Comparison of ENCODE assay signal across 23 mouse cellular contexts in the genomic region with DNA sequence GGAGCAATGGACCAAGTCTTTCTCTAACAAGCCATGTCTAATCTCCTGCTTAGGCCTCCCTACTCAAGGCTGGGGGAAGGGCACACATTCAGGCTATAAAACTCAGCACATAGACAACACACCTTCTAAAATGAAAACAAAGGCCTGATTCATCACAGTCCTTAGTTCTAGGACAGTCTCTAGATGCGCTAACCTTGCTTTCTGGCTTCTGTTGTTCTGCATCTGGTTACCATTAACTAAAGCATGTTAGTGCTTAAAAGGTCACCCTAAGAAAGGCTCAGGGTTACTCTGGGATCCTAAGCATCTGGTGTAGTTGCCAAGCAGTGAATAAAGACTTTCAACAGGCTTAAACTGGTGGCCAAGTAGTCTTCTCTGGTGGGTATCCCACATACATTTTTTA. TPM values are rescaled to one million over a fixed set of nuclear protein-coding genes. Genes with fewer than 3 reads are reported as not detected.
"Had no signal": no experiment of that assay in that cellular context is flagged by ENCODE, and none has a peak within 500 bp of the region (broad histone marks: within the 10 kb centered on the region; RNA-seq: fewer than 3 reads in every experiment).

No protein-coding gene starts in this region.

- H3K36me3 ChIP-seq: kidney, embryonic 15.5 days; liver, embryonic 15.5 days; lung, embryonic 15.5 days; midbrain, embryonic 10.5 days; midbrain, embryonic 13.5 days; neural tube, embryonic 13.5 days had no signal

- DNase-seq: kidney, postnatal 10 days; kidney, postnatal 36 days; layer of hippocampus, postnatal 36 days; lung, postnatal 10 days; lung, postnatal 36 days; thymus, adult 18-20 months; thymus, postnatal 14 days; thymus, postnatal 4 days had no signal

- H3K4me2 ChIP-seq: kidney, embryonic 15.5 days; liver, embryonic 15.5 days; lung, embryonic 15.5 days; midbrain, embryonic 13.5 days; neural tube, embryonic 13.5 days had no signal

- H3K9me3 ChIP-seq: kidney, embryonic 15.5 days; liver, embryonic 15.5 days; lung, embryonic 15.5 days; midbrain, embryonic 10.5 days; neural tube, embryonic 13.5 days had no signal

- H3K4me3 ChIP-seq: kidney, embryonic 15.5 days; left cerebral cortex, adult 2 months; liver, embryonic 15.5 days; lung, embryonic 15.5 days; megakaryocyte, embryonic 14.5 days; midbrain, embryonic 10.5 days; midbrain, embryonic 13.5 days; myocyte; neural tube, embryonic 13.5 days had no signal

- H3K27me3 ChIP-seq: kidney, embryonic 15.5 days; liver, embryonic 15.5 days; lung, embryonic 15.5 days; megakaryocyte, embryonic 14.5 days; midbrain, embryonic 13.5 days; neural tube, embryonic 13.5 days had no signal

- H3K27ac ChIP-seq: kidney, embryonic 15.5 days; left cerebral cortex, adult 2 months; liver, embryonic 15.5 days; lung, embryonic 15.5 days; midbrain, embryonic 10.5 days; midbrain, embryonic 13.5 days; neural tube, embryonic 13.5 days had no signal

- ATAC-seq: midbrain, embryonic 13.5 days; midbrain, embryonic 16.5 days had no signal

- H3K4me1 ChIP-seq: kidney, embryonic 15.5 days; liver, embryonic 15.5 days; lung, embryonic 15.5 days; megakaryocyte, embryonic 14.5 days; midbrain, embryonic 13.5 days; neural tube, embryonic 13.5 days had no signal

- H3K9ac ChIP-seq: kidney, embryonic 15.5 days; liver, embryonic 15.5 days; lung, embryonic 15.5 days; midbrain, embryonic 13.5 days; neural tube, embryonic 13.5 days had no signal

RNA-seq across cellular contexts. Expression of a gene that starts 15.2 kb away (rescaled TPM):
- polyA plus RNA-seq: liver, adult 2 months; lung, embryonic 15.5 days; midbrain, embryonic 10.5 days; midbrain, embryonic 13.5 days; myocyte; neural tube, embryonic 13.5 days; small intestine, adult 2 months; testis, adult 2 months had no signal

RNA-seq across cellular contexts. Expression of a gene that starts 39.0 kb away (rescaled TPM):
- polyA plus RNA-seq: limb, embryonic 14.5 days; liver, adult 2 months; liver, embryonic 15.5 days; lung, embryonic 15.5 days; midbrain, embryonic 16.5 days; myocyte; neural tube, embryonic 13.5 days; small intestine, adult 2 months; spleen, adult 2 months; testis, adult 2 months had no signal
